Mouse (Mus musculus) lung, postnatal 0 days (tissue): ENCODE results near the gene Abtb2.

Experiments used
- CTCF ChIP-seq: IDR thresholded peaks from 2 replicates; pipeline ENCODE4 v1.5.1; 2016; ENCODE audit warnings: antibody characterized with exemption, mild to moderate bottlenecking
- EP300 ChIP-seq: IDR thresholded peaks from 2 replicates; pipeline ENCODE4 v1.6.1; 2016; ENCODE audit warnings: antibody characterized with exemption, mild to moderate bottlenecking, control low read depth

DNA sequence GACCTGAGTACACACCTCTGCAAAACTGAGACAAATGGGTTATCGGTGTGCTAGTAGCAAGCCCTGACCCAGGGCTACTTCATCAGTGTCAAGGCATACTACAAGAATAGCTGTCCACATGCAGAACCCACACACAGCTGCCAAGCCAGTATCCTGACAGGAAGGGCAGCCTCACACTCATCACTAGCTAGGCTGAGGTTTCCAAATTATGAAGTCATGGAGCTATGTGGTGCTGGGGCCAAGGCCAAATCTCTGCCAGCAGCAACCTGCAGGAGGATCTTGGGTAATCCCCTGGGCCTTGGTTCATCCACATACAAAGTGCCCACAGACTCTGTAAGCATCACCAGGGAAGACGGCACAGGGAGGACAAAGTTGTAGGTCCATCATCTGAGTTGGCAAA lies 177.4 kb downstream of the Abtb2 start:
- TF ChIP-seq CTCF (no peak), EP300 (no peak)
